Mouse (Mus musculus) Muller cell, postnatal 12 days (primary cell): ENCODE measurements around the gene Mettl17.
"Not testable (repeated sequence)": the region's sequence is repeated elsewhere in the genome, so short reads cannot be mapped to it uniquely, and the experiment has no call there.

ENCODE experiments used
- DNase-seq: peaks from one replicate; pipeline ENCODE4 v3.0.0-alpha.2; 2015; ENCODE audit errors: inconsistent ontology term

The Mettl17 gene

DNA sequence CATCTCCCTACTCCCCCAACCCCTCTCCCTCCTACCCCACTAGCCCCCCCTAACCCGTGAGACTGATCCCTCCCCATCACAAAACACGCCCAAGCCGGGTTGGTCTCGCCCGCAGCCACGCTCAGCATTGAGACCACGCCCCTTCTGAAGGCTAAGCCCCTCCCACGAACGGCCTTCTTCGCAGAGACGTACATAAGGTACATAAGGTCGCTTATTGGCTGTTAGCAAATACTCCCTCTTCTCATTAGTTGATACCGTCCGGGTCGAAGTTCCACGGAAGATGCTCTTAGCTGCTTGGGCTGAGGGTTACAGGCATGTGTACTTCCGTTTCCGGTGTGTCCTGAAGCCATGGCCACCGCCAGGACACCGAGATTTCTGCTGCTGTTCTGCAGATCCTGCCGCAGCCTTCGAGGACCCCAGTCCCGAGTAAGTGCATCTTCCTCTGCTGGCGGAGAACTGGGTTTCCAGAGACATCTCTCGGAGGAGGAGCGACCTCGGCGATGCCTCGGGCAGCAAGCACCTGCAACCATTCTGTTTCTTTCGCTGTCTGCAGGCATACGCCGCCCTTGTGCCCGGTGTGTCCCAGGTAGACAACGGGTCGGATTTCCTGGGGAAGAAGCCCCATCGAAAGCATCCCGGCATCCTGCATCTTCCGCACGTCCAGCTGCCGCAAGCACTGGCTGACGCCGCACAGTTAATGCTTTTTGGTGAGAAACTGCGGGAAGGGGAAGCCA, at the start of gene Mettl17:
Mettl17 (plus strand) TSS at position 245 of the 734 bp plus-strand sequence.
- DNase-seq = peak; percentile 97

DNA sequence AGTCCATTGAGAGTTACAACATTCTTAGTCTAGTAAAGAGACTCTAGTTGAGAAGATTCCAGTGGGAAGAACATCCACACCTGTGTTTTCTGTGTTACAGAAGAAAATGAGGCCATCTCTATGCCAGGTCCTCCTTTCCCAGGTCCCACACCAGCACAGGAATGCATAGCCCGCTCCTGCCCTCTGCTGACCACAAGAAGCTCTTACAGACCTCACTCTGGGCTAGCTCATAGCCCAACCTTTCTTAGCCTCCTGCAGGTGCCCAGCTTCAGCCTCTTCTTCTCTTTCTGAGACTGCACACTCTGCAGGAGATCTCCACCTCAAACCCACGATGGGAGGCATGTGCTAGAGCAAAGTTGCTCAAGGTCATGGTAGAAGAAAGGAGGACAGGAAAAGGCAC, 46.2 kb upstream of the Mettl17 start:
- not testable (repeated sequence) for DNase-seq

DNA sequence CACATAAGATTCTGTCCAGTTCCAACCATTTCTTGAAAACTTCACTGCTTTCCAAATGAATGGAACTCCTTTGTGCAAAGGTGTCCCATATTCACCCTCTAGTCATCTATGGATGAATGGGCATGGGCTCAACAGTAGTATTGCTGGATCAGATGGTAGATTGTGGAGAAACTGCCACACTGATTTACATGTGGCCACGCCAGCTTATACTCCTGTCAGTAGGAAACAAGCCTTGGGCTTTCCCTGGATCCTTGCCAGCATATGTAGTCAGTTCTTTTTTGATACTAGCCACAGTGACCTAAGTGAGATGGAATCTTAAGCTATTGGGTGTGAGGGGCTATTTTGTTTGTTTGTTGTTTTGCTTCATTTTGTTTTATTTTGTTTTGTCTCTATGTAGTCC, 42.4 kb upstream of the Mettl17 start:
- DNase-seq = peak; percentile 14

DNA sequence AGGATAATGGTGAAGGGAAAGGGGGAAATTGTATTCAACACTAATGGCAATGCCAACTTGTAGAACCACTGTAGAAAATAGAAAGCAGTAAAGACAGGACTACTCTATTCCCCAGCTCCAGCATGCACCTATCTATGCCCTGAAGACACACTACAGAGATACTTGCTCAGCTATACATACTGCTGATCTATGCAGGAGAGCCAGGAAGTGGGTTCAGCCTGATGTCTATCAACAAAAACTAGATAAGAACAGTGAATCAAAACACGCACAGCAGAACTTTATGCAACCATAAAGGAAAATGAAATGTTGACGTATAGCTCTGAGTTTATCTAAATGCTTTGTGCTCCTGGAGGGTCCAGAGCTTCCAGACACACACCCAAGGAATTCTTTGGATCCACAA, 41.9 kb upstream of the Mettl17 start:
- no peak for DNase-seq

DNA sequence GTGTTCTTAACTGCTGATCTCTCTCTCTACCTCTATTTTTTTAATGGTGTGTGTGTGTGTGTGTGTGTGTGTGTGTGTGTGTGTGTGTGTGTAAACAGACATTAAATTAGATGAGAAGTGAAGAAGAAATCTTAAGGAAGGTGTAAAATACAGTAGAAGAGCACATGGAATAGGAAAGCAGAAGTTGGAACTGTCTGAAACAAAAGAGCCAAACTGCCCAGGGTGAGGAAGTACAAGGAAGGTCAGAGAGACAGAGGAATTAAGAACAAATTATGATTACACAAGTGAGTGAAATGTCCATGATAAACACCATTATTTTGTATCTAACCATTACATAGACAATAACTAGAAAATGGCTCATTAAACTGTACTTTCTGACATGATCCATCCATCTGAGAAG, 40.8 kb upstream of the Mettl17 start:
- no peak for DNase-seq

DNA sequence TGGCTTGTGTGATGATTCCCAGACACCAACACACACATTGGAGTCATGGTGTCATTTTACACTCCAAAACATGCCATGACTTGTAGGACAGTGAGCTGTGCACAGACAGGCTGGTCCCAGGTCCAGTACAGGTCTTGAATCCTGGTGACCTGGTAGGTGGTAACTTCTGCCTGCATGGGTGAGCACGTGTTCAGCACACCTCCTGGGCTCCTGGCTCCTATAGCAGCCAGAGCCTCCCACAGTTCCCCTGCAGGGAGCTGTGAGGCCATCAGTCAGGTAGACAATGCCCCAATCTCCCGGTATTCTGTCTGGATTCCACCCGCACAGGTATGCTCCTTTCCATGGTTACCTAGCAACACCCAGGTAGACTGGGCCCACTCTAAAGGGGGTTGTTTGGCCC, 38.1 kb upstream of the Mettl17 start:
- no peak for DNase-seq

DNA sequence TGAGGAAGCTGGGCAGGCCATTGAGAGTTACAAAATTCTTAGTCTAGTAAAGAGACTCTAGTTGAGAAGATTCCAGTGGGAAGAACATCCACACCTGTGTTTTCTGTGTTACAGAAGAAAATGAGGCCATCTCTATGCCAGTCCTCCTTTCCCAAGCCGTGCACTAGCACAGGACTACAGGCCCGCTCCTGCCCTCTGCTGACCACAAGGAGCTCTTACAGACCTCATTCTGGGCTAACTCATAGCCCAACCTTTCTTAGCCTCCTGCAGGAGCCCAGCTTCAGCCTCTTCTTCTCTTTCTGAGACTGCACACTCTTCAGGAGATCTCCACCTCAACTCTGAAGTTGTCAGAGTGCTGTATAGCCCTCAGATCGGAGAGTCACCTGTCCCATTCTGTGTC, 33.6 kb upstream of the Mettl17 start:
- not testable (repeated sequence) for DNase-seq

DNA sequence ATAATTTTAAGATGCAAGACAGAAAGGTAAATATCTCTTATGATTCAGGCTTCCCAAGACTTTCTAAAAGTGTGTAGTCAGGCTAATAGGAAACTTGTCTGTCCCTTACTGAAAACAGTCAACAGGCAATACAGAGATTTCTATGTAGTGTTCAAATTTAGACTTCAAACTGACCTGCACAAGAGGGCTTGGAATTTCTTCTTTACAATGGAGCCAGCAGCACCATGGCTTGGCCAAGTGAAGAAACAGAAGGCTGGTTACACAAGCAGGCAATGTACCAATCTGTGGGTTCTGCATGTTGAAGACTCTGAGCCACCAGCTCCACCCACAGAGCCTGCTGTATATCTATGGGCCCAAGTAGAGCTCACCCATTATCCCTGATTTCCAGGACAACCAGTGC, 31.2 kb upstream of the Mettl17 start, which contains the start of gene Ear6:
Ear6 (plus strand) TSS at position 301 of the 400 bp plus-strand sequence.
- no peak for DNase-seq

DNA sequence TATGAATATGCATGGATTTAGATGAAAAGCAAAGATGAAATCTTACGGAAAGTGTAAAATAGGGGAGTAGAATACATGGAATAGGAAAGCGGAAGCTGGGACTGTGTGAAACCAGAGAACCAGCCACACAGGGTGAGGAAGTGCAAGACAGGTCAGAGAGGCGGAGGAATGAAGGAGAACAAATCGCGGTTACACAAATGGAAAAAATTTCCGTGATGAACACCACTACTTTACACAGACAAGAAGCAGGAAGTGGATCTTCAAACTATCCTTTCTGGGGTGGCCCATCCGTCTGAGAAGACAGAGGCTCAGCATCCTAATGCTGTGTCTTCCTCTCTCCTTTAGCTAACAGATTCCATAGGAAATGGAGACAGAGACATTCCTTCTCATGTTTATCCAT, 29.4 kb upstream of the Mettl17 start:
- not testable (repeated sequence) for DNase-seq

DNA sequence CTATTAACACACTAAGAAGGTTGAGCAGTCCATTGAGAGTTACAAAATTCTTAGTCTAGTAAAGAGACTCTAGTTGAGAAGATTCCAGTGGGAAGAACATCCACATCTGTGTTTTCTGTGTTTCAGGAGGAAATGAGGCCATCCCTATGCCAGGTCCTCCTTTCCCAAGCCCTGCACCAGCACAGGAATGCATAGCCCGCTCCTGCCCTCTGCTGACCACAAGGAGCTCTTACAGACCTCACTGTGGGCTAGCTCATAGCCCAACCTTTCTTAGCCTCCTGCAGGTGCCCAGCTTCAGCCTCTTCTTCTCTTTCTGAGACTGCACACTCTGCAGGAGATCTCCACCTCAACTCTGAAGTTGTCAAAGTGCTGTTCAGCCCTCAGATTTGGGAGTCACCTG, 21.0 kb upstream of the Mettl17 start:
- not testable (repeated sequence) for DNase-seq

DNA sequence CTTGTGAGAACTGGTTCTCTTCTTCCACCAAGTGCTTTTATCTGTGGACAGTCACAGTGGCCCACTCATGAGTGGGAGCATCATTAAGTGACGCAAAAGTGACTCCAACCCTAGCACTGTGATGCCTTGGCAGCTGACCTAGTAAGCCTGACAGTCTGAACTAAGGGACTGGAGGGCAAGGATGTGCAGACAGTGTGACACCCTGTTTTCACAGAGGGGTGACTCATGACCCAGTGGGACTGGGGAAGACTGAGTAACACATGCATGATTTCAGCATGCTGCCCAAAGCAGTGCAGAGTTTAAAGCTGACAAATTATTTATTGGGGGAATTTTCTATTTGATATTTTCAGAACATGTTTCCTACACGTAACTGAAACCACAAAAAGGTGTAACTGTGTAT, 13.9 kb upstream of the Mettl17 start:
- peak; percentile 6 for DNase-seq

DNA sequence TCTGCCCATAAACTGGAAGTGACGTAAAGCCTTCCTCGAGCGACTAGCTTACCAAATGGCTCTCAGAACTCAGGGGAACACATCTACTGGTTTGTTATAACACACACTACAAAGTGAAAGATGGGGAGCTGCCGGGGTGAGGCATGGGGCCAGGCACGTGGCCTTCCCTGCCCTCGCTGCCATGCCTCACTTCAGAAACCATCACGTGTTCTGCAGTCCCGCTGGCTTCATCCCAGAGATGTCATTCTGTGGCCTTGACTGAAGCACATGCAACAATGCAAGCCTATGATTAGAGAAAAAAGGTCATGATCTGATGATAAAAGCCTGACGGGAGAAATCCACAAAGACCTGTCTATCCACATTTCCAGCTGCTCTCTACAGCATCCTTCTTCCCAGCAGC, 12.9 kb upstream of the Mettl17 start:
- DNase-seq = no peak

DNA sequence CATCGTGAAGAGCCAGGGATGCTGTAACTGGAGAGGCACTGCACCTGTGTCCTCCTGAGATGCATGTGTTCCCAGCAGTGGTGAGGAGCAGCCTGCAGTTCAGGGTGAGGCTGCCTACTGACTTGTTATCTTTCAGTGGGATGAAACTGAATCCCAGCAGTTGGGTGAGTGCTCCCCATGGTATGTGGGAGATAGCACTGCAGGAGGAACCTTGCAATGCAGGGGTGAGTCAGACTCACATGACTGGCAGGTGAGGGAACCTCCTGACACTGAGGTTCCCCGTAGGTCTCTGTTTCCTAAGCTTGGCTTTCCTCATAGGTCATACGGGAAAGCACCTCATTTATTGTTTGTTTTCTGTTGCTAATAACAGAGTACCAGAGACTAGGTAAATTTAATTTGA, 7.1 kb upstream of the Mettl17 start:
- DNase-seq = no peak

DNA sequence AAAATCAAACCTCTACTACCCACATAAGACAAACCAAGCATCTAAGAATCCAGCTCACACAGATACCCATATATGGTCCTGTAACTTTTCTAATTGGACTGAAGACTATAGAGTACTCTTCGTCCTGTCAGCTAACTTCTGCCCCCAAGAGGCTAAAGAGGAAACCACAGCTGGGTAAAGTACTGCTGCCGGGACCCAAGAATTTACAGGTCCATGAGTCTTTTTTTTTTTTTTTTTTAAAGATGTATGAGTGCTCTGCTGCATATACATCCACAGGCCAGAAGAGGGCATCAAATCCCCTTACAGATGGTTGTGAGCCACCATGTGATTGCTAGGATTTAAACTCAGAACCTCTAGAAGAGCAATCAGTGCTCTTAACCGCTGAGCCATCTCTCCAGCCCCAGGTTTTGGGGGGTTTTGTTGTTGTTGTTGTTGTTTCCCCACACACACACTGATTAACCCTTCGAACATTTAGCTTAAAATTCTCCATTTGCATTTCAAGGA, 1.1 kb upstream of the Mettl17 start:
- DNase-seq = peak; percentile 88

DNA sequence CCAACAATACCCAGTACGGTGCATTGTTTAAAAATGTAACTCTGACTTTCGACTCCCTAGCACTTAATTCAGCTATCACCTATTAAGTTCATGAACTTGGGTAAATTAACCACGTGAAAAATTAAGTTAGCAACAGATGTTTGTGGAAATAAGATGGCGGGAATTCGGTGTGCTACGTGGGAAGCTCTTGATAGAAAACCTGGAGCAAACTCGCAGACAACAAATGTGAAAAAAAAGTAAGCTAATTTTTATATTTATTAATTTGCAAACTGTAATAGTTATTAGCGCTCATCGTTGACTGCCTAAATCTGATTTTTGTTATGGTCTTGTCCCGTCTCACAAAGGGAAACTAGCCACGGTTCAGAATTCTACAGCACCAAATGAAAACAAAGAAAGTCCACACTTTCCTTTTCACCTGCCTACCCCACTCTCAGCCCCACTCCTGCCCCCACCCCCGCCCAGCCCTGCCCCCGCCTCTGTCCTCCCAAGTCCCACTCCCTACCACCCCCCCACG, 554 bp upstream of the Mettl17 start:
- DNase-seq = peak; percentile 63

DNA sequence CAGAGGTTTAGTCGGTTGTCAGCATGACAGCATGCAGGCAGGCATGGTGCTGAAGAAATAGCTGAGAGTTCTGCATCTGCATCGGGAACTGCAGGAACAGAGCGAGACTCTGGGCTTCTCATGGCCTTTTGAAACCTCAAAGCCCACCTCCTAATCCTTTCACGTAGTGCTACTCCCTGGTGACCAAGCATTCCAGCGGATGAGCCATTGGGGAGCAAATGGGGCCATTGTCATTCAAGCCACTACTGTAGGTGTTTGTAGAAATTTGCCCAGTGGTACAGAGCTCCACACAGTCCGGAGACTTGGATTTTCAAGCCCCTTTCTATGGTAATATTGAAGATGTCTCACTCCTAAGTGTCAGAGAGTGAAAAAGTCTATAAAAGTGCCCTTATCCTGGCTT, 1.4 kb downstream of the Mettl17 start:
- no peak for DNase-seq

DNA sequence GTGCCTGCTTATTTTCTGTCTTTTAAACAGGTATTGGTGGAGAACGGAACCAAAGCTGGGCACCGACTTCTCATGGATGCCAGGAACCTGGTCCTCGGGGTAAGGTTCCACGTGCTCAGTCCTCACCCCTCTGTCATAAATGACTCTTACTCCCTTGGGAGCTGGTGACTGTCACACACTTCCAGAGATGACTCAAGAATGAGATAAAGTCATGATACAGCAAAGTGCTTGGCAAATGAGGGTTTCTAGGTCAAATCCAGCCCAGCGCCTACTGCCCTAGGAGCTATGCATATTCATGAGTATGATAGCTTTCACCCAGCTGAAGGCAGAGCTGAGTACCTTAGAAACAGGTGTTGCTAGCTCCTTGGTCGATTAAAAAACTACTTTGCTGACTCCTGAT, 5.2 kb downstream of the Mettl17 start:
- DNase-seq = no peak

DNA sequence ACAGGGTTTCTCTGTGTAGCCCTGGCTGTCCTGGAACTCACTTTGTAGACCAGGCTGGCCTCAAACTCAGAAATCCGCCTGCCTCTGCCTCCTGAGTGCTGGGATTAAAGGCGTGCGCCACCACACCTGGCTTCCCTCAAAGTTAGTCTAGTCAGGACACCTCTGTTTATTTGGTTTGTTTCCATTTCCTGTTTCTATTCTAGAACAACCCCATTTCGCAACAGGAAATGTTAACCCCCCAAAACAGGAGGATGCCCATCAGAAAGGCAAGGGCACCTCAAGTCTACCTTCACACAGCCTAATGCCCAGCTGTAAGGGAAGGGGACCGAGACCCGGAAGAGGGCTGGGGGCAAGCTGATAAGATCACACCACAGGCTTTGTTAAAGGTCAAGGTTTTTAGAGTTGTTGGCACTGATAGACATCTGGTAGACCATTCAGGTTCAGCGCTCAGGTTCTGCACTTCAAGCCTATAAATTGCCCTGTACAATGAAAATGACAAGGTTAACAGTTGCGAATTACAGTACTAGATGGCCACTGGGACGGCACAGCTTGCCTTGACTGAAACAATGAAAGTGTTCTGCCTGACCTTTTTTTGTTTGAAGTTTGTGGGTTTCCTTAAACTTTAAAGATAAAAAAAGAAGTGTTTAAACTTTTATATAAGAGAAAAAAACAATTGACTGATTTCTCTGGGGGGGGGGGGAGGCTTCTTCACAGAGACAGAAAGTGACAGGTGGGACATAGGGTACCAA, 7.7 kb downstream of the Mettl17 start, which contains the start of gene Slc39a2:
Slc39a2 (plus strand) TSS at position 699 of the 749 bp plus-strand sequence.
- no peak for DNase-seq

DNA sequence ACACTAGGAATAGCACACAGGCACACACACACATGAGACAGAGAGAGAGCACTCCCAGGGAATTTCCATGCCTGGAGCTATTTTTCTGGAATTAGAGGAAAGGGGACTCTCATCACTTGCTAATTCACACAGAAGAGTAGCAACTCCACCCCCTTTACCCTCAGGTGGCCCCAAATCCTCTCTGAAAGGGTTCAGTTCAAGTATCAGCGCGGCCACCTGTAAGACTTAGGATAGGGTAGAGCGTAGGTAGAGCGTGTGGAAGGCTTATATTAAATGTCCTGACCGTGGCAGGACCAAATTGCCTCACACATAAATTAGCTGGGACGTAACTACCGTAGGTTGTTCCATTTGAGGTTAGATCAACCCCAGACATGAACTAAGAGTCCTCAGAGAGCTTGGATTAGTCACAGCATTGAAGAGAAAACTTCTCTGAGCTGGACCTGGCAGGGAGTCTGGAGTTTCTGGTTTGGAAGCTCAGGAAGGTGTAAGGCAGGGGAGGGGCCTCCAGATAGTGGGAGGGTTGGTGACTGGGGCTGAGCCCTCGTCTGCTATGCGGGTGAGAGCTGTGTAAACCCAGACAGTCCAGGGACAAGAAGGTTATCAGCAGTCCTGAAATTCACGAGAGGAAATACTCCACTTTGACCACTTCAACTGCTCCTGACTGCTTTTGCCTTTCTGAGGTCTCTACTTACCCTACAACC, 8.6 kb downstream of the Mettl17 start:
- no peak for DNase-seq

DNA sequence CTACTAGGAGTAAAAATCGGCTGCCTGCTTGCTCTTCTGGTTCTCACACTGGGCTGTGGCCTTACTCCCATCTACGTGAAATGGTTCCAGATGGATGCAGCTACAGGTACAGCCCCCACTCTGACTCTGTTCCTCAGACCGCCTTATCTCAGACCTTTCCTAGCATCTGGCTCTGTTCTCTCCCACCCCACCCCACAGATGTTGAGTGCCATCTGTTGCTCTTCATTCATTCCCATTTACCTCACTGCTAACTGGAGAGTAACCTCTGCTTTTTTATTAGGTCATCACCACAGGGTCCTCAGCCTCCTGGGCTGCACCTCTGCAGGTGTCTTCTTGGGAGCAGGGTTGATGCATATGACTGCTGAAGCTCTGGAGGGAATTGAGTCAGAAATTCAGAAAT, 9.2 kb downstream of the Mettl17 start:
- DNase-seq = no peak

DNA sequence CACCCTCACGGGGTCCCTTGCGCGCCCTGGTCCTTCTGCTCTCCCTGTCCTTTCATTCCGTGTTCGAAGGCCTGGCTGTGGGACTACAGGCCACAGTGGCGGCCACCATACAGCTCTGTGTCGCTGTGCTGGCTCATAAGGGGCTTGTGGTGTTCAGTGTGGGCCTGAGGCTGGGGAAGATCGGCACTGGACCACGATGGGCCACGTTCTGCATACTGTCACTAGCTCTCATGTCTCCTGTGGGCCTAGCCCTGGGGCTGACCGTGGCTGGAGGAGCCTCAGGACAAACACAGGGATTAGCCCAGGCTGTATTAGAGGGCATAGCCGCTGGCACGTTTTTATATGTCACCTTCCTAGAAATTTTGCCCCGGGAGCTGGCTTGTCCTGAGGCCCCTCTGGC, 10.4 kb downstream of the Mettl17 start:
- no peak for DNase-seq

DNA sequence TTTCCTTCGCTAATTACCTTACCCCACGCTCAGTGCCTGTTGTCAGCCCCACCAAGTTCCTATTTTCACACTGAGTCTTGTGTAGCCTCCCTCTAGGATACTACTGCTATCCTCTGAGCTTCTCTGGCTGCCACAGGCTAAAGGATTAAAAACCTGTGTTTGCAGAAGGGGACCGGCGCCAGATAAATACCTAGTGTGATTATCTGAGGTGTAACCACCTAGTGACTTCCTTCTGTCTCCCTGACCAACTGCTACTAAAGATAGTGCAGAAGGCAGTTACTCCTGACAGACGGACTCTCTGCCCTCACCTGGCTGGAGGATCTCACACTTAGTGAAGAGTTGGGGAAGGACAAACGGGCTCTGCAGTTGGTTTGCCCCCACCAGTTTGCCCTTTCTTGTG, 11.4 kb downstream of the Mettl17 start:
- DNase-seq = no peak
